Mouse (Mus musculus): Measurements from ENCODE around the gene Ikbkg. TPM values are rescaled to one million over a fixed set of nuclear protein-coding genes. Genes with fewer than 3 reads are reported as not detected.
A peak's percentile ranks its signal among the peaks of the same experiment; 100 is the strongest.

Ikbkg gene
- polyA plus RNA-seq, 1 experiment from 2014 or later = 17.1 TPM

DNA sequence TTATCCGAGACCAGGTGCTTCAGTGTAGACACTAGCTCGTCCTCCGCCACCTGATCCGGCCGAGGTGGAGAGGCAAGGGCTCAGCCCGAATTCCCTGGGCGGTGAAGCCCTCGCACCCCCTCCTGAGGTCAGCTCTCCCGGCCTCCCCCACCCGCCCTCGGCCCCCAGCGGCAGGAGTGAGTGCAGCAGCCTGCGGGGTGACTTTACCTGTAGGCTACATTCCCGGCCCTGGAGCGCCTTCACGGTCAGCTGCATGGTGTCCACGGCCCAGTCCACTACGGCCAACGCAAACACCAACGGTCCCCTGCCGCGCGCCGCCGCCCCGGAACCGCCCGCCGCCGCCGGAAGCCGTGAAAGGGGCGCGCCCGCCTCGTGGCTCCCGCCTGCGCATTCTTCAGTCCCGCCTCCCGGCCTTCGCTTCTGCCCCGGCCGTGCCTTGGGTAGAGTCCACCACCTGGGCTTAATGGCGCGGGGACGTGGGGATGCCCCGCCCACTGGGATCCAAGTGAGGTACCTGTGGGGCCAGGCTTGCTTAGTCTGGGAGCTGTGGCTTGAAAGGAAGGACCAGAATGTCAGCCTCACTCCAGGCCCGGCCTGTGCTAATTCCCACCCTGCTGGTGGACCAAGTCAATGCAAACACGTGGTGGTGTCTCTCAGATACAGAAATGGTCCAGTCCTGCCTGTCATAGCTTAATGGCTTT, 24.7 kb upstream of the Ikbkg start:
- TF ChIP-seq CTCF (IDR thresholded peaks at IDR 0.05; ENCODE audit: low read depth) = peak; percentile 29; the same call in 1 of the 2 replicates
- Histone ChIP-seq H3K4me1 (replicated peaks; ENCODE audit: insufficient read depth, low read length) (no peaks in the 10 kb centered on the region), H3K4me3 (replicated peaks; ENCODE audit: low read depth, low read length) (peak overlapping the region; percentile 49), H3K27me3 (ENCODE audit: insufficient read depth, low read length) (no peaks in the 10 kb centered on the region), H3K9me3 (replicated peaks; ENCODE audit: low read length) (no peaks in the 10 kb centered on the region), H3K36me3 (ENCODE audit: insufficient read depth, low read length) (no peaks in the 10 kb centered on the region), H3K9ac (ENCODE audit: low read depth, low read length) (peak overlapping the region; percentile 66), H3K27ac (peak overlapping the region; percentile 71), H3K4me2 (ENCODE audit: low read length) (peak overlapping the region; percentile 67)
- WGBS = 25% methylated on average over 49 of the region's 49 CpGs
- ATAC-seq (replicated peaks; ENCODE audit: low FRiP score, low read depth) (peak; percentile 84), DNase-seq (ENCODE audit: low spot score) (peak; percentile 73)

DNA sequence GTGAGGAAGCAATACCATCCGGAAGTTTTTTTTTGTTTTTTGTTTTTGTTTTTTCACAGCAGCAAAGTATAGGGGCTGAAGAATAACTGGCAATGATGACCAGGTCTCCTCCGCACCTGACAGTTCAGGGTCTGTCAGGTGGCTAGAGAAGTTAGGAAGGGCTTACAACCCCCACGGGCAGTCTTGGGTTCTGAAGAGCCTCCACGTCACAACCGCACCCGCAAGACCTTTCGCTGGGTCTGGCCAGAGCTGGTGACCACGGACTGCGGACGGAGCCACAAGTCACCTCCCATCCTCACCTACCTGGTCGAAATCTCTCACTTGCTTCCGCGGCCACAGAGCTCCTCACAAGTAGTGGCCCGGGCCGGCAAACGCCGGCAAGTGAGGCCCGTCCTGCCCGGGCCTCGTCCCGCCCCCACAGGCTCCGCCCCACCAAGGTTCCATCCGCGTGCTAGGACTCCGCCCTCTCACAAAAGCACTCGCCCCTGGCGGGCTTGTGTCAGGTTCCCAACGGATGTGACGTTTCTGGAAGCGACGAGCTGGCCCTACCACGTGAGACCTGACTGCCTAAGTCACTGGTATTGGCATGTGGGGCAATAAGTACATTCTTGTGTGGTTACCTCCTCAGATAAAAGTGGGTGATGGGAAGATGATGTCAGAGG, 20.1 kb upstream of the Ikbkg start, which contains the start of the genes Ubl4a and Slc10a3:
TSS of gene Ubl4a (minus strand) at position 331 of the 662 bp plus-strand sequence.
TSS of gene Slc10a3 (minus strand) at position 462 of the 662 bp plus-strand sequence.
- Histone ChIP-seq H3K4me3 (replicated peaks; ENCODE audit: low read depth, low read length) (peak within 1 kb of the TSS; percentile 37), H3K27ac (no peak within 1 kb of the TSS), H3K36me3 (ENCODE audit: insufficient read depth, low read length) (no peaks in the 10 kb centered on the region), H3K27me3 (ENCODE audit: insufficient read depth, low read length) (no peaks in the 10 kb centered on the region), H3K9me3 (replicated peaks; ENCODE audit: low read length) (no peaks in the 10 kb centered on the region), H3K4me2 (ENCODE audit: low read length) (peak within 1 kb of the TSS; percentile 65), H3K9ac (ENCODE audit: low read depth, low read length) (peak within 1 kb of the TSS; percentile 51), H3K4me1 (replicated peaks; ENCODE audit: insufficient read depth, low read length) (no peaks in the 10 kb centered on the region)
- peak; percentile 89 for DNase-seq (ENCODE audit: low spot score)
- TF ChIP-seq CTCF (IDR thresholded peaks at IDR 0.05; ENCODE audit: low read depth) = no peak
- 27% methylated on average over 32 of the region's 32 CpGs for WGBS
- ATAC-seq (replicated peaks; ENCODE audit: low FRiP score, low read depth) = peak; percentile 92

- ATAC-seq (replicated peaks; ENCODE audit: low FRiP score, low read depth) (no peak), DNase-seq (ENCODE audit: low spot score) (no peak)
- H3K27me3 ChIP-seq (ENCODE audit: insufficient read depth, low read length) = no peaks in the 10 kb centered on the region
- H3K9me3 ChIP-seq (replicated peaks; ENCODE audit: low read length) = no peaks in the 10 kb centered on the region
- 0 out of 2 replicates have a peak, but pooled peaks cover 5% of the 10 kb centered on the region for H3K36me3 ChIP-seq (ENCODE audit: insufficient read depth, low read length)
- 80% methylated on average over 2 of the region's 2 CpGs for WGBS
- no peak overlapping the region for H3K9ac ChIP-seq (ENCODE audit: low read depth, low read length)
- no peak overlapping the region for H3K4me2 ChIP-seq (ENCODE audit: low read length)
- no peak overlapping the region for H3K27ac ChIP-seq
- no peaks in the 10 kb centered on the region for H3K4me1 ChIP-seq (replicated peaks; ENCODE audit: insufficient read depth, low read length)
- no peak overlapping the region for H3K4me3 ChIP-seq (replicated peaks; ENCODE audit: low read depth, low read length)
- TF ChIP-seq CTCF (IDR thresholded peaks at IDR 0.05; ENCODE audit: low read depth) = no peak
Measured at GRCm38 (mm10) chrX:74384451-74384850, 8.6 kb upstream of the Ikbkg start.

GRCm38 (mm10) chrX:74388153-74388552, 4.9 kb upstream of the Ikbkg start:
- no peak for ATAC-seq (replicated peaks; ENCODE audit: low FRiP score, low read depth)

GRCm38 (mm10) chrX:74400136-74400535, 7.0 kb downstream of the Ikbkg start:
- Histone ChIP-seq H3K4me2 (ENCODE audit: low read length) (no peak overlapping the region), H3K4me3 (replicated peaks; ENCODE audit: low read depth, low read length) (no peak overlapping the region), H3K9ac (ENCODE audit: low read depth, low read length) (no peak overlapping the region), H3K27ac (no peak overlapping the region), H3K36me3 (ENCODE audit: insufficient read depth, low read length) (no peaks in the 10 kb centered on the region), H3K27me3 (ENCODE audit: insufficient read depth, low read length) (no peaks in the 10 kb centered on the region), H3K4me1 (replicated peaks; ENCODE audit: insufficient read depth, low read length) (no peaks in the 10 kb centered on the region), H3K9me3 (replicated peaks; ENCODE audit: low read length) (no peaks in the 10 kb centered on the region)
- DNase-seq (ENCODE audit: low spot score) = no peak
- TF ChIP-seq CTCF (IDR thresholded peaks at IDR 0.05; ENCODE audit: low read depth) = no peak
- no peak for ATAC-seq (replicated peaks; ENCODE audit: low FRiP score, low read depth)
- WGBS = 86% methylated on average over 3 of the region's 3 CpGs

More at GRCm38 (mm10) chrX:74388153-74388552, 4.9 kb upstream of the Ikbkg start:
- no peak overlapping the region for H3K4me3 ChIP-seq (replicated peaks; ENCODE audit: low read depth, low read length)
- no peak for TF ChIP-seq CTCF (IDR thresholded peaks at IDR 0.05; ENCODE audit: low read depth)
- no peak overlapping the region for H3K4me2 ChIP-seq (ENCODE audit: low read length)
- H3K9me3 ChIP-seq (replicated peaks; ENCODE audit: low read length) = no peaks in the 10 kb centered on the region
- no peak overlapping the region for H3K27ac ChIP-seq
- no peak overlapping the region for H3K9ac ChIP-seq (ENCODE audit: low read depth, low read length)
- DNase-seq (ENCODE audit: low spot score) = no peak
- no peaks in the 10 kb centered on the region for H3K27me3 ChIP-seq (ENCODE audit: insufficient read depth, low read length)
- H3K4me1 ChIP-seq (replicated peaks; ENCODE audit: insufficient read depth, low read length) = no peaks in the 10 kb centered on the region
- H3K36me3 ChIP-seq (ENCODE audit: insufficient read depth, low read length) = 0 out of 2 replicates have a peak, but pooled peaks cover 5% of the 10 kb centered on the region

- H3K9ac ChIP-seq (ENCODE audit: low read depth, low read length) = no peak overlapping the region
- no peaks in the 10 kb centered on the region for H3K36me3 ChIP-seq (ENCODE audit: insufficient read depth, low read length)
- H3K4me2 ChIP-seq (ENCODE audit: low read length) = no peak overlapping the region
- H3K4me3 ChIP-seq (replicated peaks; ENCODE audit: low read depth, low read length) = no peak overlapping the region
- no peaks in the 10 kb centered on the region for H3K27me3 ChIP-seq (ENCODE audit: insufficient read depth, low read length)
- ATAC-seq (replicated peaks; ENCODE audit: low FRiP score, low read depth) (no peak), DNase-seq (ENCODE audit: low spot score) (no peak)
- no peak overlapping the region for H3K27ac ChIP-seq
- 48% methylated on average over 2 of the region's 2 CpGs for WGBS
- no peaks in the 10 kb centered on the region for H3K9me3 ChIP-seq (replicated peaks; ENCODE audit: low read length)
- TF ChIP-seq CTCF (IDR thresholded peaks at IDR 0.05; ENCODE audit: low read depth) = no peak
- H3K4me1 ChIP-seq (replicated peaks; ENCODE audit: insufficient read depth, low read length) = no peaks in the 10 kb centered on the region
Measured at GRCm38 (mm10) chrX:74408340-74408739, 15.2 kb downstream of the Ikbkg start.
